Mouse (Mus musculus) midbrain, embryonic 12.5 days (tissue): ENCODE results near the gene Elk3. TPM values are rescaled to one million over a fixed set of nuclear protein-coding genes. Genes with fewer than 3 reads are reported as not detected.
A peak's percentile ranks its signal among the peaks of the same experiment; 100 is the strongest.
"Not testable (repeated sequence)": the region's sequence is repeated elsewhere in the genome, so short reads cannot be mapped to it uniquely, and the experiment has no call there.

Experiments used
- ATAC-seq: fragments of 200-750 bp; cut with Nextera tagmentation; 2 replicates; pipeline ENCODE4 v1.8.0; 2017; ENCODE audit warnings: low read depth, moderate TSS enrichment, moderate library complexity; ENCODE audit not compliant: low FRiP score
- H3K27ac ChIP-seq: fragments of 300-500 bp; sonication (generic); replicated peaks from 2 replicates; pipeline ENCODE4 v1.5.1; 2016; ENCODE audit warnings: mild to moderate bottlenecking
- H3K27me3 ChIP-seq: fragments of 300-500 bp; sonication (generic); 2 replicates; pipeline ENCODE4 v1.6.1; 2016; ENCODE audit warnings: mild to moderate bottlenecking
- H3K36me3 ChIP-seq: fragments of 300-500 bp; sonication (generic); 2 replicates; pipeline ENCODE4 v1.6.1; 2016
- H3K4me1 ChIP-seq: fragments of 300-500 bp; sonication (generic); 2 replicates; pipeline ENCODE4 v1.6.1; 2016
- H3K4me2 ChIP-seq: fragments of 300-500 bp; sonication (generic); replicated peaks from 2 replicates; pipeline ENCODE4 v1.6.1; 2016; ENCODE audit warnings: mild to moderate bottlenecking, moderate library complexity
- H3K4me3 ChIP-seq: fragments of 300-500 bp; sonication (generic); 2 replicates; pipeline ENCODE4 v1.5.1; 2016; ENCODE audit warnings: mild to moderate bottlenecking
- H3K9ac ChIP-seq: fragments of 300-500 bp; sonication (generic); replicated peaks from 2 replicates; pipeline ENCODE4 v1.6.1; 2016; ENCODE audit warnings: mild to moderate bottlenecking, moderate library complexity
- H3K9me3 ChIP-seq: fragments of 300-500 bp; sonication (generic); 2 replicates; pipeline ENCODE4 v1.6.1; 2016; ENCODE audit warnings: mild to moderate bottlenecking
- WGBS: fragments of 180-500 bp; shearing (Covaris S2); methylation state at CpG from one replicate; pipeline ENCODE4 v1.1.7; 2016; 5-methylcytosine and 5-hydroxymethylcytosine counted together
- polyA plus RNA-seq: library from polyadenylated mRNA; unstranded; fragments of >200 nt; fragmentation: Nextera tagmentation; extraction: Ambion mirVana; gene quantifications from 2 replicates; pipeline ENCODE4 v1.2.1, GENCODE M21; 2016

Gene Elk3
- 10.8 and 11.3 TPM in 2 replicates for polyA plus RNA-seq

GRCm38 (mm10) chr10:93310721-93311411, at the start of gene Elk3:
Gene Elk3, minus strand, starts transcription at chr10:93311135.
- H3K36me3 ChIP-seq: no peaks in the 10 kb centered on the region
- H3K27me3 ChIP-seq: peaks cover 23% of the 10 kb centered on the region
- ATAC-seq: peak; percentile 72
- peak within 1 kb of the TSS; percentile 57 for H3K4me3 ChIP-seq
- no peaks in the 10 kb centered on the region for H3K9me3 ChIP-seq
- peak within 1 kb of the TSS; percentile 70 for H3K9ac ChIP-seq
- peak within 1 kb of the TSS; percentile 98 for H3K4me2 ChIP-seq
- H3K4me1 ChIP-seq: peaks cover 17% of the 10 kb centered on the region
- peak within 1 kb of the TSS; percentile 52 for H3K27ac ChIP-seq
- under 1% methylated on average over 52 of the region's 53 CpGs for WGBS

- no peaks in the 10 kb centered on the region for H3K9me3 ChIP-seq
- no peak overlapping the region for H3K9ac ChIP-seq
- 57% methylated on average over 3 of the region's 3 CpGs for WGBS
- H3K36me3 ChIP-seq: no peaks in the 10 kb centered on the region
- no peaks in the 10 kb centered on the region for H3K27me3 ChIP-seq
- H3K4me1 ChIP-seq: no peaks in the 10 kb centered on the region
- H3K4me3 ChIP-seq: no peak overlapping the region
- no peak overlapping the region for H3K27ac ChIP-seq
- ATAC-seq: no peak
- H3K4me2 ChIP-seq: no peak overlapping the region
Observed at GRCm38 (mm10) chr10:93360623-93361022, 49.7 kb upstream of the Elk3 start.

- not testable (repeated sequence) for H3K9me3 ChIP-seq, H3K9ac ChIP-seq, H3K27me3 ChIP-seq, H3K36me3 ChIP-seq, H3K4me1 ChIP-seq, ATAC-seq, H3K27ac ChIP-seq, H3K4me2 ChIP-seq, H3K4me3 ChIP-seq
- WGBS: 82% methylated on average over 4 of the region's 4 CpGs
Observed at GRCm38 (mm10) chr10:93360190-93360589, 49.3 kb upstream of the Elk3 start.

- Histone ChIP-seq H3K4me2 (no peak overlapping the region), H3K4me1 (no peaks in the 10 kb centered on the region), H3K9ac (no peak overlapping the region), H3K27me3 (no peaks in the 10 kb centered on the region), H3K27ac (no peak overlapping the region), H3K36me3 (no peaks in the 10 kb centered on the region), H3K9me3 (no peaks in the 10 kb centered on the region), H3K4me3 (no peak overlapping the region)
- 74% methylated on average over 7 of the region's 7 CpGs for WGBS
- ATAC-seq: no peak
Observed at GRCm38 (mm10) chr10:93359339-93359863, 48.5 kb upstream of the Elk3 start.

- no peak overlapping the region for H3K9ac ChIP-seq
- no peaks in the 10 kb centered on the region for H3K9me3 ChIP-seq
- WGBS: 82% methylated on average over 4 of the region's 4 CpGs
- no peak overlapping the region for H3K4me2 ChIP-seq
- no peak overlapping the region for H3K4me3 ChIP-seq
- no peaks in the 10 kb centered on the region for H3K27me3 ChIP-seq
- no peaks in the 10 kb centered on the region for H3K4me1 ChIP-seq
- ATAC-seq: no peak
- no peaks in the 10 kb centered on the region for H3K36me3 ChIP-seq
- H3K27ac ChIP-seq: no peak overlapping the region
Observed at GRCm38 (mm10) chr10:93358878-93359277, 47.9 kb upstream of the Elk3 start.

GRCm38 (mm10) chr10:93357162-93357561, 46.2 kb upstream of the Elk3 start:
- no peak overlapping the region for H3K27ac ChIP-seq
- H3K4me3 ChIP-seq: no peak overlapping the region
- H3K4me1 ChIP-seq: no peaks in the 10 kb centered on the region
- no peaks in the 10 kb centered on the region for H3K36me3 ChIP-seq
- H3K4me2 ChIP-seq: no peak overlapping the region
- no peaks in the 10 kb centered on the region for H3K9me3 ChIP-seq
- WGBS: 91% methylated on average over 5 of the region's 5 CpGs
- ATAC-seq: no peak
- no peak overlapping the region for H3K9ac ChIP-seq
- no peaks in the 10 kb centered on the region for H3K27me3 ChIP-seq

- no peak for ATAC-seq
- Histone ChIP-seq H3K4me3 (no peak overlapping the region), H3K36me3 (no peaks in the 10 kb centered on the region), H3K9ac (no peak overlapping the region), H3K4me2 (no peak overlapping the region), H3K27ac (no peak overlapping the region), H3K9me3 (no peaks in the 10 kb centered on the region), H3K4me1 (no peaks in the 10 kb centered on the region), H3K27me3 (no peaks in the 10 kb centered on the region)
- 94% methylated on average over 9 of the region's 9 CpGs for WGBS
Observed at GRCm38 (mm10) chr10:93356122-93356521, 45.2 kb upstream of the Elk3 start.

GRCm38 (mm10) chr10:93355276-93355927, 44.5 kb upstream of the Elk3 start:
- H3K27me3 ChIP-seq: no peaks in the 10 kb centered on the region
- WGBS: 46% methylated on average over 8 of the region's 8 CpGs
- H3K9ac ChIP-seq: no peak overlapping the region
- H3K36me3 ChIP-seq: no peaks in the 10 kb centered on the region
- H3K27ac ChIP-seq: no peak overlapping the region
- no peak overlapping the region for H3K4me3 ChIP-seq
- no peaks in the 10 kb centered on the region for H3K9me3 ChIP-seq
- H3K4me1 ChIP-seq: no peaks in the 10 kb centered on the region
- H3K4me2 ChIP-seq: no peak overlapping the region
- no peak for ATAC-seq

GRCm38 (mm10) chr10:93353545-93354326, 42.8 kb upstream of the Elk3 start:
- 90% methylated on average over 10 of the region's 10 CpGs for WGBS
- no peaks in the 10 kb centered on the region for H3K4me1 ChIP-seq
- H3K27ac ChIP-seq: no peak overlapping the region
- no peak overlapping the region for H3K9ac ChIP-seq
- no peaks in the 10 kb centered on the region for H3K9me3 ChIP-seq
- no peaks in the 10 kb centered on the region for H3K36me3 ChIP-seq
- no peaks in the 10 kb centered on the region for H3K27me3 ChIP-seq
- ATAC-seq: no peak
- no peak overlapping the region for H3K4me2 ChIP-seq
- H3K4me3 ChIP-seq: no peak overlapping the region

DNA sequence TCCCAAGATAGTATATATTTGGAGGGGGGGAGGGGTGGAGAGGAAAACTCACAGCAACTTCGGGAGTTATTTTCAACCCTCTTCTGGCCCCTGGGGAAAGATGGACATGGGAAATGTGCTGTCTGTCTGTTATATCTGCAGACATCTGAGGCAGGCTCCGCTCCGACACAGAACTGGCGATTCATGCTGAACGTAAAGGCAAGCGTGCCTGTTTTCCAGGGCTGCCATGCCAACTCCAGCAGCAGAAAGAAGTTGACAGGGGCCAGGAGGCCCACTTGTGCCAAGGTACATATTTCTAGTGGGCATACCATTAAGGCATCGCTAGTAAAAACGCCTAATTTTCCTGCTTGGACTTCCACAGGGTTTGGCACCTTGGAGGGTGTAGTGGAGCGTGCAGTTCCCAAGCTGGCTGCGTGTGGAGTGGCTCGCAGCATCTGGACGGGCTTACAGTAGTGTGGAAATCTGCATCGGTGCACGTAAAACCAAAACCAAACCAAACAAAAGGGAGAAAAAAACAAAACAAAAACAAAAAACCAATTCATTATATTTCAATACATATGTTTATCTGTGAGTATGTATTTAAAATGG, 37.1 kb upstream of the Elk3 start:
- no peak for ATAC-seq
- WGBS: 85% methylated on average over 14 of the region's 14 CpGs
- no peak overlapping the region for H3K27ac ChIP-seq

GRCm38 (mm10) chr10:93347387-93347786, 36.5 kb upstream of the Elk3 start:
- Histone ChIP-seq H3K9ac (no peak overlapping the region), H3K27ac (no peak overlapping the region)
- 82% methylated on average over 7 of the region's 7 CpGs for WGBS

More for the DNA sequence above, 37.1 kb upstream of the Elk3 start:
- H3K9ac ChIP-seq: no peak overlapping the region
- H3K4me2 ChIP-seq: no peak overlapping the region
- no peaks in the 10 kb centered on the region for H3K27me3 ChIP-seq
- H3K36me3 ChIP-seq: no peaks in the 10 kb centered on the region
- H3K9me3 ChIP-seq: no peaks in the 10 kb centered on the region
- H3K4me3 ChIP-seq: no peak overlapping the region
- no peaks in the 10 kb centered on the region for H3K4me1 ChIP-seq

More at GRCm38 (mm10) chr10:93347387-93347786, 36.5 kb upstream of the Elk3 start:
- H3K4me1 ChIP-seq: no peaks in the 10 kb centered on the region
- no peaks in the 10 kb centered on the region for H3K9me3 ChIP-seq
- no peak overlapping the region for H3K4me2 ChIP-seq
- no peaks in the 10 kb centered on the region for H3K36me3 ChIP-seq
- no peak overlapping the region for H3K4me3 ChIP-seq
- no peak for ATAC-seq
- no peaks in the 10 kb centered on the region for H3K27me3 ChIP-seq
